Mouse (Mus musculus): ENCODE results near the gene Zfp281. TPM values are rescaled to one million over a fixed set of nuclear protein-coding genes. Genes with fewer than 3 reads are reported as not detected.

The Zfp281 gene
- polyA plus RNA-seq, 1 experiment from 2014 or later: 25.6 TPM

DNA sequence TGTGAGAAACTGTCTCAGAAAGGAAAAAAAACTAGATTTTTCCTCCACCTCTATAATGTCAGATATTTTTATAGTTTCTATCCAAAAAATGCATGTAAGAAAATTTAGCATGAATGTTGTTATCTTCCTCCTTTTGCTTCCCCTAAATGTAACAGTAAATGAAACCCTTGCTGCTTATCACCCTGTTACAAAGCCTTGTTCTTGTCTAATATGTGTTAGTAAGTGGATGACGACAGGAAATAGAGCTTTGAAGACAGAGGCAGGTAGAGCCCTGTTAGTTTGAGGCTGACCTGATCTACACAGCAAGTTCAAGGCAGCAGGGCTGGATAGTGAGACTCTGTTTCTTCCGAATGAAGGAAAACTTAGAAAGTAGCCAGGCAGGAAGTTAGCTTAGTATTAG, 14.5 kb downstream of the Zfp281 start:
- H3K27ac ChIP-seq: no peak overlapping the region
- no peaks in the 10 kb centered on the region for H3K36me3 ChIP-seq
- H3K9ac ChIP-seq: no peak overlapping the region
- ATAC-seq (ENCODE audit: insufficient number of reproducible peaks, insufficient read depth, low FRiP score, low TSS enrichment, low read depth): no peak
- peaks cover 2% of the 10 kb centered on the region; the same call in 1 of the 2 replicates for H3K4me1 ChIP-seq
- H3K27me3 ChIP-seq: no peaks in the 10 kb centered on the region
- no peaks in the 10 kb centered on the region for H3K9me3 ChIP-seq
- no peak overlapping the region for H3K4me2 ChIP-seq
- H3K4me3 ChIP-seq: no peak overlapping the region
- 76% methylated on average over 2 of the region's 2 CpGs for WGBS

DNA sequence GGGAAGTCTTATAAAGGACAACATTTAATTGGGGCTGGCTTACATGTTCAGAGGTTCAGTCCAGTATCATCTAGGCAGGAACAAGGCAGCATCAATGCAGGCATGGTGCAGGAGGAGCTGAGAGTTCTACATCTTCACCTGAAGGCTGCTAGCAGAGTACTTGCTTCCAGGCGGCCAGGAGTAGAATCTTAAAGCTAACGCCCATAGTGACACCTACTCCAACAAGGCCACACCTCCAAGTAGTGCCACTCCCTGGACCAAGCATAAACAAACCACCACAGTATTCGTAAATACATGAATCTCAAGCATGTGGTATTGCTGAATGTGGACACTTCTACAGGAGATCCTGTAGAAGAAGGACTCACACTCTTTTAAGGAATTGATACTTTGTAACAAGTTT, 18.0 kb downstream of the Zfp281 start:
- H3K27me3 ChIP-seq: no peaks in the 10 kb centered on the region
- no peak for ATAC-seq (ENCODE audit: insufficient number of reproducible peaks, insufficient read depth, low FRiP score, low TSS enrichment, low read depth)
- no peak overlapping the region for H3K27ac ChIP-seq
- no peak overlapping the region for H3K9ac ChIP-seq
- WGBS: 79% methylated on average over 3 of the region's 3 CpGs
- no peaks in the 10 kb centered on the region for H3K9me3 ChIP-seq
- peaks cover 7% of the 10 kb centered on the region for H3K4me1 ChIP-seq
- H3K36me3 ChIP-seq: no peaks in the 10 kb centered on the region
- H3K4me2 ChIP-seq: no peak overlapping the region
- H3K4me3 ChIP-seq: no peak overlapping the region

DNA sequence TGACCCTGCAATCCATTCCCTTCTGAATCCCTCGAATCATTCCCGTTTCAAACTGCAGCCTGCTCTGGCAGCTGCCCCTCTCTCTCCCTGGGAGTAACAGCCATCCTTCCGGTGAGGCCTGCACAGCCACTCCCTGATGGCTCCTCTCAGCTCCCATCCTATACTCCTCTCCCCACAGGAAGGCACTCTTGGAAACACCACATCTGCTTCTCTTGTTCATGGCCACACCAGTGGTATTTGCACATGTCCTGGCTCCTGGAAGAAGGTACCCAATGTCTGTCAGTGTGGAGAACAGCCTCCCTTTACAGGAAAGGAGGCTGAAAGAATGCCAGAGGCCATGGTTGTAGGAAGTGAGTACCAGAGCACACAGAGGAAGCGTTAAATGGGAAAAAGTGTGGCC, 19.8 kb downstream of the Zfp281 start:
- Histone ChIP-seq H3K27ac (no peak overlapping the region), H3K9me3 (no peaks in the 10 kb centered on the region), H3K36me3 (no peaks in the 10 kb centered on the region), H3K4me1 (peaks cover 7% of the 10 kb centered on the region), H3K9ac (no peak overlapping the region), H3K4me3 (no peak overlapping the region), H3K4me2 (no peak overlapping the region), H3K27me3 (no peaks in the 10 kb centered on the region)
- WGBS: 22% methylated on average over 4 of the region's 4 CpGs
- ATAC-seq (ENCODE audit: insufficient number of reproducible peaks, insufficient read depth, low FRiP score, low TSS enrichment, low read depth): no peak; the same call in 1 of the 2 replicates

DNA sequence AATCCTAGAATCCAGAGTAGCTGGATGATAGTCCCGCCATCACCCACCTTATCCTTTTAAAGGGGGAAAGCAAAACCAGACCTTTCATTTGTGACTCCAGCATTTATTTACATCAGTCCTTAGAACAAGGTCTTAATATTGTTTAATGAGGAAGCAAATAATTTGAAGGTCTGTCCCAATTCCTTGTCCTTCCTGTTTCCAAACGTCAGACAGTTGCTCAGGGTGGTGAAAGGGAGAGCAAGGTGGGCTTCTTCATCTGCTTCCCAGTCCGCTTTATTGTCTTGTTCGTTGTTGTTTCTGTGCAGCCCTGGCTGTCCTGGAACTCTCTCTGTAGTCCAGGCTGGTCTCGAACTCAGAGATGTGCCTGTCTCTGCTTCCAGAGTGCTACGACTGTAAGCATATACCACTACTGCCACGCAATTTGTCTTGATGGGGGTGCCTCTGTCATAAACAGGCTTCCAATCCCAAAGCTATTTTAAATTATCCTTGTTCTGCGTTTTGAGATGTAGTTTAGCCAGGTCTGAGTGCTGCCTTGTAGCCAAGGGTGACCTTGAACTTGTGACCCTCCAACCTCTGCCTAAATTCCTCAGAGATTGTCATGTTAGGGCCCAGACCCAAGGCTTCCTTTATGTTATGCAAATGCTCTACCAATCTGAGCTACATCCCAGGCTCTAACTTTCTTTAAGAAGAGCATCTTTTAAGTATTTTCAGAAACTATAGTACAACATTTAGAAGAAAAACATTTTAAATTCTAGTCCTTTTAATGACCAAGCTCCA, 21.3 kb downstream of the Zfp281 start:
- Histone ChIP-seq H3K9me3 (no peaks in the 10 kb centered on the region), H3K36me3 (no peaks in the 10 kb centered on the region), H3K27me3 (no peaks in the 10 kb centered on the region), H3K4me3 (no peak overlapping the region), H3K27ac (no peak overlapping the region), H3K4me2 (no peak overlapping the region), H3K4me1 (peaks cover 7% of the 10 kb centered on the region), H3K9ac (no peak overlapping the region)
- no peak for ATAC-seq (ENCODE audit: insufficient number of reproducible peaks, insufficient read depth, low FRiP score, low TSS enrichment, low read depth)
- WGBS: 82% methylated on average over 8 of the region's 8 CpGs

DNA sequence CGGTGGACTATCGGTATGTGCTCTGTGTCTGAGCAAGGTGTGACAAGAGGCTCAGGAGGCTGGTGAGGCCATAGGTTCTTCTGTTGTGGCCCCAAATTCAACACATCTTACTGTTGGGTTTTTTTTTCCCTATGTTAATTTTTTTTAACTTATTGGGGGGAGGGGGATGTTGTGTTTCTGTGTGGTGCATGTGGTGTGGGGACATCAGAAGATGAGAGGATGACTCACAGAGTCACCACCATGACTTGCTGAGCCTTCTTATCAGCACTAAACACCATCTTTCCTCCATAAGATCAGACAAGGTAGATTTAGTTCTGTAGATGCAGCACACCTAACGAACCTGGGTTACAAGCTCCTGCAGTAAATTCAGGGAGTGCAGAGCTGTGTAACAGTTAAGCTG, 27.4 kb downstream of the Zfp281 start:
- no peaks in the 10 kb centered on the region for H3K9me3 ChIP-seq
- no peak overlapping the region for H3K4me3 ChIP-seq
- no peaks in the 10 kb centered on the region for H3K27me3 ChIP-seq
- H3K36me3 ChIP-seq: no peaks in the 10 kb centered on the region
- no peak overlapping the region for H3K9ac ChIP-seq
- no peak for ATAC-seq (ENCODE audit: insufficient number of reproducible peaks, insufficient read depth, low FRiP score, low TSS enrichment, low read depth)
- H3K4me2 ChIP-seq: no peak overlapping the region
- H3K27ac ChIP-seq: no peak overlapping the region
- 91% methylated on average over 3 of the region's 3 CpGs for WGBS
- H3K4me1 ChIP-seq: peaks cover 5% of the 10 kb centered on the region

DNA sequence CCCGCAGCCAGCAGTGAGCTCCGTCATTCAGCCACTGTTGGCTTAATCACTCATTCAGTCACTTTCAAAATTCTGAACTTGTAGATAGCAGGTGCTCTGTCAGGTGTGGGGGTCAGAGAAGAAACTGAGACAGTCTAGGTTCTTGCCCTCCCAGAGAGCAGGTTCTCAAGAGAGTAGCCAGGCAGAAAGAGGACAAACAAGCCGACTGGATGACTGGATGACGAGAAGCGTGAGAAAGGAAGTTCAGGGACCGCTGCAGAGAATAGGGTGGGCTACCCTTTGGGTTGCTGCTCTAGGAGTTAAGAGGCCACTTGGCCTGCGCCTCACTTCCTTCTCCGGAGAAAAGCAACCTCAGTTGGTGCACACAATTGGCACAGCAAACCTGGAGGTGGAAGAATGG, 28.8 kb downstream of the Zfp281 start:
- 87% methylated on average over 8 of the region's 8 CpGs for WGBS
- peaks cover 5% of the 10 kb centered on the region for H3K4me1 ChIP-seq
- no peak overlapping the region for H3K4me2 ChIP-seq
- no peaks in the 10 kb centered on the region for H3K36me3 ChIP-seq
- no peaks in the 10 kb centered on the region for H3K27me3 ChIP-seq
- no peak overlapping the region for H3K9ac ChIP-seq
- ATAC-seq (ENCODE audit: insufficient number of reproducible peaks, insufficient read depth, low FRiP score, low TSS enrichment, low read depth): no peak
- no peak overlapping the region for H3K4me3 ChIP-seq
- no peaks in the 10 kb centered on the region for H3K9me3 ChIP-seq
- H3K27ac ChIP-seq: no peak overlapping the region

DNA sequence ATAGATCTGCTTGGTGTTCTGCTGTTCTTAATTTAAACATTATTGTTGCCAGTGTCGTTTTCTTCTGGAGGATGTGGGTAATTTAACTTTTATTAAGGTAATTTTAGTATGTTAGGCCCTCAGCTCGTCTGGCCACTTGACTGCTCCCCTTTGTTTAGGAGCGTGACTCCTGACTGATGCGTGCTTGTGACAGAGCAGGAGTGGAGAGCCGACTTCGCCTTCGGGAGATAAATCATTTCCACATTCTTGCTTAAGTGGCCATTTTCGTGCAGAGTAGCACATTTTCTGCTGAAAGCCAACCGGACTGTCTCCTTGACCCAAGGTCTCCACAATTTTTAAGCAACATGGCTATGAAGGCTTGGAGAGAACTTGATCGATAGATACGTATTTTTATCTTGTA, 29.7 kb downstream of the Zfp281 start:
- WGBS: 25% methylated on average over 11 of the region's 11 CpGs
- H3K36me3 ChIP-seq: no peaks in the 10 kb centered on the region
- peaks cover 5% of the 10 kb centered on the region for H3K4me1 ChIP-seq
- no peak overlapping the region for H3K9ac ChIP-seq
- H3K4me3 ChIP-seq: no peak overlapping the region
- ATAC-seq (ENCODE audit: insufficient number of reproducible peaks, insufficient read depth, low FRiP score, low TSS enrichment, low read depth): no peak
- no peak overlapping the region for H3K4me2 ChIP-seq
- no peaks in the 10 kb centered on the region for H3K27me3 ChIP-seq
- H3K27ac ChIP-seq: no peak overlapping the region
- no peaks in the 10 kb centered on the region for H3K9me3 ChIP-seq

DNA sequence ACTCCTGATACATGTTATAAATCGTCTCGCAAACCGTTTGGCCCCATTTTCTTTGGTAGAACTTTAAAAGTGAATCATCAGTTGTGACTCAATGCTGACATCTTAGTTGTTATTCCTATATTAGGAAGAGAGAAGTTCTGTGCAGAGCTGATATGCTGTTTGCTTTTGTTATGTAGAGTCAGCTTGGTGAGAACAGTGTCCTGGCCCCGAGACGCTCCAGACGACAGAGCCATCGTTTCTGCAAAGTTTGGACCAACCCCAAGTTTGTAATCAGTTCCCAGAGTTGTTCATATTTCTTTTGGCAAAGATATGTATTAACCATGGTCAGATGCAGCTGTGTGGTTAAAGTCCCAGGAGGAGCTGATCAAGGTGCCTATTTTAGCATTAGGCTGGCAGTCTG, 31.9 kb downstream of the Zfp281 start:
- WGBS: 71% methylated on average over 7 of the region's 7 CpGs
- Histone ChIP-seq H3K4me1 (peaks cover 11% of the 10 kb centered on the region), H3K36me3 (no peaks in the 10 kb centered on the region), H3K27me3 (no peaks in the 10 kb centered on the region; the same call in 1 of the 2 replicates), H3K27ac (no peak overlapping the region), H3K9me3 (no peaks in the 10 kb centered on the region), H3K4me2 (no peak overlapping the region), H3K4me3 (no peak overlapping the region), H3K9ac (no peak overlapping the region)
- no peak for ATAC-seq (ENCODE audit: insufficient number of reproducible peaks, insufficient read depth, low FRiP score, low TSS enrichment, low read depth)

DNA sequence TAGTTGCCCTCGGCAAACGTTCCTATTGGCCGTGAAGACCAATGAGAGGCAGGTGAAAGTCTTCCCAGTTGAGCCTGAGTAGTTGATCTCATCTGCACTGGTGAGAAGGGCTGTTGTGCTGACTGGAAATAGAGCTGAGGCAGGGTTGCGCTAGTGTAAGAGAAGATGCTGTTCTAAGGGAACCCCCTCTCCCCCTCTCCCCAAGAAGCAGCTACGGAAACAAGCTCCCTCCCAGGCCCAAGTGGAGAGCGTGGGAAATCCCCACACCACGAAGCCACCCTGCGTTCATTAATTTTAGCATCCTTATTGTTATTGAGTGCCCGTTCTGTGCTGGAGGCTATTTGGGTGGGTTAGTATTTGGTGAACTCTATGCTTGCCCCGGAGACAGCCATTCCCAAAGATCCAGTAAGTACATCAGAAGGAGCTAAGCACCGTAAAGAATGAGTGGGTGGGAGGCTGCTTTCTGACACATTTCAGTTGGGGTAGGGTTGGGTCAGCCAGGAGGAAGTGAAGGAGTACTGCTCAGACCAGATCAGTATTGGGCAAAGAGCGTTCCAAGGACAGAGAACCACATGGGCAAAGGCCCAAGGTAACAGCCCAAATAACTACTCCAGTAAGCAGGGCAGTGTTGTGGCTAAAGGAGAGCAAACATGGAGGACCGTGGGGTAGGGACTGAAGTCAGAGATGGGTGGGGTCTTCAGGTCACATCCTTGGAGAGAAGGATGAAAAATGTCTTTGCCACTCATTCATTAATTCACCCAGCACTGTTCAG, 33.9 kb downstream of the Zfp281 start:
- H3K27ac ChIP-seq: no peak overlapping the region
- no peaks in the 10 kb centered on the region for H3K36me3 ChIP-seq
- no peaks in the 10 kb centered on the region for H3K9me3 ChIP-seq
- no peak overlapping the region for H3K4me3 ChIP-seq
- no peak overlapping the region for H3K9ac ChIP-seq
- H3K4me2 ChIP-seq: no peak overlapping the region
- 88% methylated on average over 13 of the region's 13 CpGs for WGBS
- no peaks in the 10 kb centered on the region; the same call in 1 of the 2 replicates for H3K27me3 ChIP-seq
- ATAC-seq (ENCODE audit: insufficient number of reproducible peaks, insufficient read depth, low FRiP score, low TSS enrichment, low read depth): no peak
- peaks cover 18% of the 10 kb centered on the region for H3K4me1 ChIP-seq

DNA sequence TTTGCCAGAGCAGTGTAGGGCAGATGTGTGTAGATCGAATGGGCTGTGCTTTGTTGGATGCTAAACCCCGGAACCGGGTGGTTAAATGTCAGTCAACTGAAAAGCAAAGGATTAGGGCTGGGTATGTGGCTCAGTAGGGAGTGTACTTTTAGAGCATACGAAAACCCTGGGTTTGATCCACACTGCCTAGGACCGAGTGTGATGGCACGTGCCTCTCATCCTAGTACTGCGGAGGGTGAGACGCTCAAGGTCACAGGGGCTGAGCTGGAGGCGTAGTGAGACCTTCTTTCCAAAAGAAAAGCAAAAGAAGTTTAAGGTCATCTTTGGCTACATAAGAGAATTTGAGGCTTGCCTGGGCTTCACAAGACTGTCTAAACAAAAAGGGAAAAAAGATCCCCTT, 34.6 kb downstream of the Zfp281 start:
- Histone ChIP-seq H3K4me3 (no peak overlapping the region), H3K27ac (no peak overlapping the region), H3K9ac (no peak overlapping the region), H3K9me3 (no peaks in the 10 kb centered on the region), H3K27me3 (no peaks in the 10 kb centered on the region; the same call in 1 of the 2 replicates), H3K4me2 (no peak overlapping the region), H3K36me3 (no peaks in the 10 kb centered on the region), H3K4me1 (peaks cover 14% of the 10 kb centered on the region)
- WGBS: 84% methylated on average over 9 of the region's 9 CpGs
- ATAC-seq (ENCODE audit: insufficient number of reproducible peaks, insufficient read depth, low FRiP score, low TSS enrichment, low read depth): no peak; the same call in 1 of the 2 replicates

DNA sequence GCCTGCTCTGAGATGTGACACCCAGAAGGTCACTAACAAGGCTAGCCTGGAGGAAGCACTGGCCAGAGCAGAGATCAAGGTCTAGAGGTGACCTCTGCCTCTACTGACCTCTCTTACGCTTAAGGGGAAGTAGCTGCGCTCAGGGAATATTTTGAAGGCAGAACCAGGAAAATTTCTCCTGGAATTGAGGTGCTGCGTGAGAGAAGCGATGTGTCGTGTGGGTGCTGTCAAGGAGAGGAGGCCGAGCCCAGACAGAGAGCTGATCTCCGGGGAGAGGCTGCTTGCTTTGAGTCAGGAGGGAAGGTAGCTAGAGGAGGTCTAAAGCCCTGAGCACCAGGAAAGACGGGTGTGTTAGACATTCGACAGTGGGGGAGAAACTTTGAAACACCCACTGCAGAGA, 35.2 kb downstream of the Zfp281 start:
- no peaks in the 10 kb centered on the region for H3K9me3 ChIP-seq
- H3K4me3 ChIP-seq: no peak overlapping the region
- H3K9ac ChIP-seq: no peak overlapping the region
- no peak overlapping the region for H3K4me2 ChIP-seq
- H3K36me3 ChIP-seq: no peaks in the 10 kb centered on the region
- ATAC-seq (ENCODE audit: insufficient number of reproducible peaks, insufficient read depth, low FRiP score, low TSS enrichment, low read depth): no peak
- 69% methylated on average over 9 of the region's 9 CpGs for WGBS
- no peaks in the 10 kb centered on the region; the same call in 1 of the 2 replicates for H3K27me3 ChIP-seq
- H3K27ac ChIP-seq: no peak overlapping the region
- peaks cover 13% of the 10 kb centered on the region for H3K4me1 ChIP-seq

DNA sequence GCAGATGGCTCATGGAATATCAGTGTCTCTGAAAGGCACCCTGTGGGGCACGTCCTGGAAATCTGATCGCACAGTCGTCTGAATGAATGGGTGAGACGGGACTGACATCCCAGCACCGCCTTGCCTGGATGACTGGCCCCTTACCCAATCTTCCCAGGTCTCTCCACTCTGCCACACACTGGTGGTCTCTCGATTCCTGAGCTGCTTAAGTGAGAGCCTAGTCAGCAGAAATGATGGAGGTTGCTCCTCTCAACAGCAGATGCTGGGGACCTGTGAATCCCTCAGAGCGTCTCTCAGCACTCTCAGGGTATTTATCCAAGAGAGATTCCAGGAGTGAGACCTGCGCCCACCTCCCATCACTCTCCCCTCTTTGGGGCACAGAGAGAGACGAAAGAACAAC, 36.8 kb downstream of the Zfp281 start:
- no peak for ATAC-seq (ENCODE audit: insufficient number of reproducible peaks, insufficient read depth, low FRiP score, low TSS enrichment, low read depth)
- H3K27ac ChIP-seq: no peak overlapping the region
- 27% methylated on average over 9 of the region's 9 CpGs for WGBS
- no peaks in the 10 kb centered on the region; the same call in 1 of the 2 replicates for H3K27me3 ChIP-seq
- H3K4me3 ChIP-seq: no peak overlapping the region
- H3K9me3 ChIP-seq: no peaks in the 10 kb centered on the region
- no peaks in the 10 kb centered on the region for H3K36me3 ChIP-seq
- H3K4me1 ChIP-seq: peaks cover 13% of the 10 kb centered on the region
- no peak overlapping the region for H3K4me2 ChIP-seq
- no peak overlapping the region for H3K9ac ChIP-seq
